Comparison of ENCODE assay signal across 15 mouse cellular contexts in the genomic region with DNA sequence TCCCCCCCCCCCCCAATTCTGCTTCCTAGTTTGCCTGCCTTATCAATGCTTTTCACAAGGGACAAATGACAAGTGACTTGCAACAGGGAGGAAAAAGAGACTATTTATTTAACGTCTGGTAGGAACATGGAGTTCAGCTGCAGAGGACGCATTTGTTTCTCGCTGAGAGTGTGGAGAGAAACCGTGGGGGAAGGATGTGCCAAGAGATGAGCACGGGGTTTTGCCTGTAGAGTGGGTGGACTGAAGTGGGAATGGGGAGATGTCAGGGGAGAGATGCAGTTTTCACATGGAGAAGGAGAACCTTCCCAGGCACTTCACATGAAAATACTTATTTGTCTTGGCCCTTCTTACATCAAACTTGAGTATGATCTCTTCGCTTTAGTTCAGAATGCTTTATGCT. TPM values are rescaled to one million over a fixed set of nuclear protein-coding genes. Genes with fewer than 3 reads are reported as not detected.
DNase-seq lines count a peak whose midpoint lies in the region; ATAC-seq and TF ChIP-seq lines count a peak whose summit lies in the region.
"Had no signal": no experiment of that assay in that cellular context is flagged by ENCODE, and none has a peak within 500 bp of the region (broad histone marks: within the 10 kb centered on the region; RNA-seq: fewer than 3 reads in every experiment).

No protein-coding gene starts in this region.

- no peaks in the 10 kb centered on the region for H3K9me3 ChIP-seq in heart, embryonic 12.5 days (replicated peaks)
- H3K9me3 ChIP-seq in limb, embryonic 13.5 days: no peaks in the 10 kb centered on the region
- H3K9me3 ChIP-seq in intestine, postnatal 0 days (ENCODE audit: control insufficient read depth): no peaks in the 10 kb centered on the region
- no peaks in the 10 kb centered on the region for H3K9me3 ChIP-seq in midbrain, postnatal 0 days (ENCODE audit: low read length)
- H3K9me3 ChIP-seq: hindbrain, embryonic 12.5 days; intestine, embryonic 15.5 days; liver, embryonic 12.5 days; midbrain, embryonic 13.5 days had no signal

- peak overlapping the region; percentile 54 for H3K4me2 ChIP-seq in heart, embryonic 12.5 days
- peak overlapping the region; percentile 48 for H3K4me2 ChIP-seq in limb, embryonic 13.5 days (replicated peaks)
- no peak overlapping the region for H3K4me2 ChIP-seq in intestine, postnatal 0 days (replicated peaks; ENCODE audit: low read depth)
- no peak overlapping the region; the same call in 1 of the 2 replicates for H3K4me2 ChIP-seq in midbrain, postnatal 0 days (ENCODE audit: low read depth, low read length, poor library complexity, severe bottlenecking)
- H3K4me2 ChIP-seq: hindbrain, embryonic 12.5 days; intestine, embryonic 15.5 days; liver, embryonic 12.5 days; midbrain, embryonic 13.5 days had no signal

- no peak for TF ChIP-seq POLR2A in cortical plate, adult 2 months (IDR thresholded peaks at IDR 0.05; ENCODE audit: extremely low read depth, insufficient read depth, low read length)

- no peaks in the 10 kb centered on the region for H3K36me3 ChIP-seq in heart, embryonic 12.5 days
- no peaks in the 10 kb centered on the region for H3K36me3 ChIP-seq in limb, embryonic 13.5 days
- H3K36me3 ChIP-seq in intestine, postnatal 0 days (ENCODE audit: control insufficient read depth, insufficient read depth): no peaks in the 10 kb centered on the region
- H3K36me3 ChIP-seq in midbrain, postnatal 0 days (ENCODE audit: insufficient read depth, low read length): no peaks in the 10 kb centered on the region
- H3K36me3 ChIP-seq: hindbrain, embryonic 12.5 days; intestine, embryonic 15.5 days; liver, embryonic 12.5 days; midbrain, embryonic 13.5 days had no signal

- H3K4me1 ChIP-seq in heart, embryonic 12.5 days (replicated peaks): peaks cover 13% of the 10 kb centered on the region
- H3K4me1 ChIP-seq in cortical plate, adult 2 months (ENCODE audit: control insufficient read depth, insufficient read depth, low read length): peaks cover 3% of the 10 kb centered on the region
- peaks cover 36% of the 10 kb centered on the region for H3K4me1 ChIP-seq in limb, embryonic 13.5 days
- no peaks in the 10 kb centered on the region for H3K4me1 ChIP-seq in intestine, postnatal 0 days (replicated peaks; ENCODE audit: control insufficient read depth, insufficient read depth, low read length)
- peaks cover 8% of the 10 kb centered on the region; the same call in 1 of the 2 replicates for H3K4me1 ChIP-seq in midbrain, postnatal 0 days (ENCODE audit: insufficient read depth, low read length)
- H3K4me1 ChIP-seq: liver, embryonic 12.5 days had no signal

- H3K4me3 ChIP-seq in heart, embryonic 12.5 days: peak overlapping the region; percentile 12
- 0 out of 2 replicates have a peak overlapping the region, but pooled peaks have one; percentile 47 for H3K4me3 ChIP-seq in left cerebral cortex, adult 2 months
- H3K4me3 ChIP-seq in cortical plate, adult 2 months (ENCODE audit: insufficient read depth, low read length): no peak overlapping the region; the same call in 1 of the 2 replicates
- H3K4me3 ChIP-seq in limb, embryonic 13.5 days: peak overlapping the region; percentile 14
- no peak overlapping the region for H3K4me3 ChIP-seq in intestine, postnatal 0 days (ENCODE audit: low read depth, low read length)
- H3K4me3 ChIP-seq in midbrain, postnatal 0 days (ENCODE audit: low read depth, low read length): no peak overlapping the region
- H3K4me3 ChIP-seq: gastrocnemius, adult 2 months; hindbrain, embryonic 12.5 days; intestine, embryonic 15.5 days; liver, embryonic 12.5 days; midbrain, embryonic 13.5 days had no signal

- peaks cover under 1% of the 10 kb centered on the region; the same call in 1 of the 2 replicates for H3K27me3 ChIP-seq in heart, embryonic 12.5 days (replicated peaks)
- H3K27me3 ChIP-seq in limb, embryonic 13.5 days: peaks cover 17% of the 10 kb centered on the region
- peaks cover 6% of the 10 kb centered on the region; the same call in 1 of the 2 replicates for H3K27me3 ChIP-seq in intestine, postnatal 0 days (replicated peaks; ENCODE audit: control insufficient read depth, insufficient read depth, low read length)
- peaks cover 13% of the 10 kb centered on the region for H3K27me3 ChIP-seq in midbrain, postnatal 0 days (ENCODE audit: insufficient read depth, low read length)

- H3K27ac ChIP-seq in heart, embryonic 12.5 days (ENCODE audit: poor library complexity, severe bottlenecking): 0 out of 2 replicates have a peak overlapping the region, but pooled peaks have one; percentile 12
- peak overlapping the region; percentile 89 for H3K27ac ChIP-seq in left cerebral cortex, adult 2 months
- 0 out of 2 replicates have a peak overlapping the region, but pooled peaks have one; percentile 23 for H3K27ac ChIP-seq in cortical plate, adult 2 months (ENCODE audit: insufficient read depth, low read length)
- H3K27ac ChIP-seq in limb, embryonic 13.5 days: peak overlapping the region; percentile 65
- H3K27ac ChIP-seq in intestine, postnatal 0 days (ENCODE audit: low read depth, low read length): no peak overlapping the region
- H3K27ac ChIP-seq in midbrain, postnatal 0 days (ENCODE audit: low read depth, low read length): no peak overlapping the region
- H3K27ac ChIP-seq: gastrocnemius, adult 2 months; hindbrain, embryonic 12.5 days; intestine, embryonic 15.5 days; kidney, postnatal 0 days; liver, embryonic 12.5 days; midbrain, embryonic 13.5 days had no signal

- intact Hi-C loops in heart, postnatal 25 days (cut with DNase I): no loop called here
- intact Hi-C loops in left cerebral cortex, adult 2 months (cut with DNase I): loop anchor here (5.0 to 10.0 kb wide), 4 partner anchors 274 to 741 kb away; no protein-coding TSS in a partner anchor

- no peak overlapping the region; the same call in 1 of the 2 replicates for H3K9ac ChIP-seq in heart, embryonic 12.5 days
- H3K9ac ChIP-seq in limb, embryonic 13.5 days: no peak overlapping the region
- no peak overlapping the region for H3K9ac ChIP-seq in intestine, postnatal 0 days (ENCODE audit: low read depth, low read length)
- no peak overlapping the region for H3K9ac ChIP-seq in midbrain, postnatal 0 days (replicated peaks; ENCODE audit: low read length, poor library complexity, severe bottlenecking)
- H3K9ac ChIP-seq: hindbrain, embryonic 12.5 days; intestine, embryonic 15.5 days; liver, embryonic 12.5 days; midbrain, embryonic 13.5 days had no signal

- ATAC-seq in heart, embryonic 12.5 days (ENCODE audit: insufficient number of reproducible peaks, low FRiP score): no peak
- no peak for ATAC-seq in limb, embryonic 13.5 days (ENCODE audit: low FRiP score, low read depth)
- ATAC-seq in intestine, postnatal 0 days: no peak
- ATAC-seq in midbrain, postnatal 0 days (ENCODE audit: low FRiP score): no peak
- ATAC-seq: liver, embryonic 12.5 days had no signal

- WGBS in heart, embryonic 12.5 days: 29% methylated on average over 6 of the region's 6 CpGs
- 63% methylated on average over 6 of the region's 6 CpGs for WGBS in limb, embryonic 13.5 days
- 52% methylated on average over 6 of the region's 6 CpGs for WGBS in intestine, postnatal 0 days
- WGBS in midbrain, postnatal 0 days: 64% methylated on average over 6 of the region's 6 CpGs

- TF ChIP-seq CTCF in left cerebral cortex, adult 2 months (IDR thresholded peaks at IDR 0.05): no peak
- no peak for TF ChIP-seq CTCF in cortical plate, adult 2 months (IDR thresholded peaks at IDR 0.05; ENCODE audit: extremely low read depth, insufficient read depth, low read length)
- TF ChIP-seq CTCF in intestine, postnatal 0 days (IDR thresholded peaks at IDR 0.05; ENCODE audit: low read depth): no peak
- no peak for TF ChIP-seq CTCF in midbrain, postnatal 0 days (IDR thresholded peaks at IDR 0.05)

- no peak for DNase-seq in heart, postnatal 25 days (ENCODE audit: low spot score)
- no peak for DNase-seq in left cerebral cortex, adult 2 months (ENCODE audit: extremely low spot score in 1 of 2, low spot score in 2 of 2)
- DNase-seq in left cerebral cortex, adult 11 months (ENCODE audit: low spot score): no peak
- DNase-seq in midbrain, postnatal 0 days (ENCODE audit: low spot score): no peak
- DNase-seq: cerebellum, adult 11-12 months; gastrocnemius, adult 2 months had no signal

RNA-seq across cellular contexts. Expression of a gene that starts 9.5 kb away (rescaled TPM):
- 17.0 and 19.3 TPM in 2 replicates for polyA plus RNA-seq in heart, embryonic 12.5 days (2016; fragmentation: Nextera tagmentation; extraction: Ambion mirVana)
- total RNA-seq in heart, postnatal 25 days (2021): 1 to 10 TPM; 3.1 to 3.8 TPM
- 10 to 100 TPM; 21.6 to 22.4 TPM for total RNA-seq in left cerebral cortex, adult 2 months (2021)
- 4.4 and 4.5 TPM in 2 replicates for polyA plus RNA-seq in cortical plate, adult 2 months (2012; rRNA removed)
- polyA plus RNA-seq in limb, embryonic 13.5 days (2015; fragmentation: Nextera tagmentation; extraction: Ambion mirVana): 13.8 and 15.8 TPM in 2 replicates
- polyA plus RNA-seq in intestine, postnatal 0 days (2015; fragmentation: Nextera tagmentation; extraction: Ambion mirVana): 3.1 and 3.8 TPM in 2 replicates
- total RNA-seq in midbrain, postnatal 0 days (2014; rRNA removed): 0.33 and 0.88 TPM in 2 replicates
- 2.0 and 2.1 TPM in 2 replicates for polyA plus RNA-seq in midbrain, postnatal 0 days (2015; fragmentation: Nextera tagmentation; extraction: Ambion mirVana)

Comparison
In these comparisons a context has a peak if more than half of its experiments do, and no peak if none do; other contexts are left out.
1. H3K27ac ChIP-seq: peak in heart, embryonic 12.5 days (single experiment), left cerebral cortex, adult 2 months (single experiment), cortical plate, adult 2 months (single experiment) and limb, embryonic 13.5 days (single experiment); none in intestine, postnatal 0 days (single experiment) and midbrain, postnatal 0 days (single experiment).
2. H3K4me2 ChIP-seq: peak in heart, embryonic 12.5 days (single experiment) and limb, embryonic 13.5 days (single experiment); none in intestine, postnatal 0 days (single experiment) and midbrain, postnatal 0 days (single experiment).
3. H3K4me3 ChIP-seq: peak in heart, embryonic 12.5 days (single experiment), left cerebral cortex, adult 2 months (single experiment) and limb, embryonic 13.5 days (single experiment); none in cortical plate, adult 2 months (single experiment), intestine, postnatal 0 days (single experiment) and midbrain, postnatal 0 days (single experiment).